8 mouse cellular contexts compared by ENCODE assay signal in the genomic region with DNA sequence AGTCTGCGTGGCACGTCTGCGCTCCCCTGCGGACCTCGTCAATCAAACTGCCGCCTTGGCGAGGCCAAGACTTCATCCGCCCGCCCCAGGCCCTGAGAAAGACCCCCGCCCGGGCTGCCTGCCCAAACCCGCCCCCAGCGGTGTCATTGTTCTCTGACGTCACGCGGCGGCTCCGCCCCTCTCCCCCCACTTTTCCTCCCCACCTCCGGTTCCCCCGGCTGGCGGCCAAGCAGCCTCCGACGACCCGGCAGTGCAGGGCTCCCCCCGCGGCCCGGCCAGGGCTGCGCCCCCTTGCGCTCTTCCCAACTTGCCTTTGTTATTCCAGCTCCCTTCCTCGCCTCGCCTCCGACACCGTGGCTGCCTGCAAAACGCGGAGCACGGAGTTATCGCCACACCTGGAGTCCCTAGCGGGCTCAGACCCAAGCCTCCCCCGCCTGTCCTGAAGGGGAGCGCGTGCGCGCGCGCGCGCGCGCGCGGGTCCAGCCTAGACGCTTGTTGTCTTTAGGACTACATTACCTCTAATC. TPM values are rescaled to one million over a fixed set of nuclear protein-coding genes. Genes with fewer than 3 reads are reported as not detected.
DNase-seq lines count a peak whose midpoint lies in the region; ATAC-seq lines count a peak whose summit lies in the region.

No protein-coding gene starts in this region.

- H3K4me2 ChIP-seq in midbrain, embryonic 12.5 days (replicated peaks), result peak overlapping the region; percentile 96

- WGBS in limb, embryonic 10.5 days, result under 1% methylated on average over 52 of the region's 52 CpGs
- under 1% methylated on average over 51 of the region's 52 CpGs for WGBS in midbrain, embryonic 12.5 days

- no peaks in the 10 kb centered on the region for H3K9me3 ChIP-seq in limb, embryonic 10.5 days (replicated peaks)
- H3K9me3 ChIP-seq in midbrain, embryonic 12.5 days, result no peaks in the 10 kb centered on the region

- peak overlapping the region; percentile 97 for H3K27ac ChIP-seq in limb, embryonic 10.5 days
- peak overlapping the region; percentile 99 for H3K27ac ChIP-seq in midbrain, embryonic 12.5 days (replicated peaks)

- H3K36me3 ChIP-seq in limb, embryonic 10.5 days, result no peaks in the 10 kb centered on the region
- H3K36me3 ChIP-seq in midbrain, embryonic 12.5 days, result no peaks in the 10 kb centered on the region

- no peaks in the 10 kb centered on the region for H3K27me3 ChIP-seq in limb, embryonic 10.5 days (ENCODE audit: low read depth, poor library complexity, severe bottlenecking)
- H3K27me3 ChIP-seq in midbrain, embryonic 12.5 days, result no peaks in the 10 kb centered on the region

- peak overlapping the region; percentile 91 for H3K4me3 ChIP-seq in limb, embryonic 10.5 days
- peak overlapping the region; percentile 98 for H3K4me3 ChIP-seq in midbrain, embryonic 12.5 days

- peaks cover 66% of the 10 kb centered on the region for H3K4me1 ChIP-seq in limb, embryonic 10.5 days
- H3K4me1 ChIP-seq in midbrain, embryonic 12.5 days, result peaks cover 41% of the 10 kb centered on the region

- H3K9ac ChIP-seq in midbrain, embryonic 12.5 days (replicated peaks), result peak overlapping the region; percentile 100

- ATAC-seq in midbrain, embryonic 12.5 days (ENCODE audit: low FRiP score, low read depth), result peak; percentile 85
- ATAC-seq in erythroid progenitor cell, adult 5-6 weeks (replicated peaks; ENCODE audit: low FRiP score, poor library complexity, severe bottlenecking), result no peak

- peak; percentile 99 for DNase-seq in adrenal gland, adult 2 months
- DNase-seq in embryo, embryonic 9.5 days (ENCODE audit: extremely low spot score), result peak; percentile 100
- DNase-seq in heart, adult 18-20 months, result peak; percentile 98 to 99
- peak; percentile 97 for DNase-seq in kidney, adult 18-20 months
- DNase-seq in limb, embryonic 10.5 days (ENCODE audit: low spot score), result peak; percentile 99
- DNase-seq in skeletal muscle tissue, adult 2 months (ENCODE audit: low read depth, low spot score), result peak; percentile 96

RNA-seq across cellular contexts. Expression of gene Zmiz1, which starts 1.5 kb away (rescaled TPM):
- 100 to 1,000 TPM in 1 of 2 experiments, 10 to 100 TPM in 1; 90.8 to 142 TPM for total RNA-seq in adrenal gland, adult 2 months (2021)
- 72.7 and 95.8 TPM in 2 replicates for polyA plus RNA-seq in adrenal gland, adult 2 months (2012; rRNA removed)
- total RNA-seq in heart, adult 18-20 months (2021), result 10 to 100 TPM; 32.5 to 38.5 TPM
- 43.8 and 55.5 TPM in 2 replicates for polyA plus RNA-seq in limb, embryonic 10.5 days (2016; fragmentation: Nextera tagmentation; extraction: Ambion mirVana)
- 79.4 and 82.5 TPM in 2 replicates for polyA plus RNA-seq in midbrain, embryonic 12.5 days (2016; fragmentation: Nextera tagmentation; extraction: Ambion mirVana)
- 20.9 and 36.0 TPM in 2 replicates for total RNA-seq in erythroid progenitor cell, adult 5-6 weeks (2015; ENCODE audit: low replicate concordance)
- total RNA-seq in erythroid progenitor cell, adult 5-6 weeks (2017; ENCODE audit: low replicate concordance), result 4.0 and 4.6 TPM in 2 replicates
